Mouse (Mus musculus): ENCODE measurements around the gene Erc2. TPM values are rescaled to one million over a fixed set of nuclear protein-coding genes. Genes with fewer than 3 reads are reported as not detected.

The Erc2 gene
- polyA plus RNA-seq, 1 experiment from 2014 or later = 110 TPM

- H3K27me3 ChIP-seq (replicated peaks) = no peaks in the 10 kb centered on the region
- peaks cover 15% of the 10 kb centered on the region for H3K4me1 ChIP-seq
- H3K4me3 ChIP-seq = no peak overlapping the region
- H3K9ac ChIP-seq = no peak overlapping the region
- H3K4me2 ChIP-seq = no peak overlapping the region
- WGBS = 74% methylated on average over 3 of the region's 3 CpGs
- no peaks in the 10 kb centered on the region for H3K36me3 ChIP-seq (replicated peaks)
- H3K27ac ChIP-seq = no peak overlapping the region
- H3K9me3 ChIP-seq = no peaks in the 10 kb centered on the region
- no peak for ATAC-seq (replicated peaks)
Measured at GRCm38 (mm10) chr14:28061649-28062375, 439.6 kb downstream of the Erc2 start.

GRCm38 (mm10) chr14:28068021-28068420 lies 445.8 kb downstream of the Erc2 start:
- Histone ChIP-seq H3K4me2 (no peak overlapping the region), H3K27me3 (replicated peaks) (no peaks in the 10 kb centered on the region), H3K36me3 (replicated peaks) (no peaks in the 10 kb centered on the region), H3K4me1 (peaks cover 4% of the 10 kb centered on the region; the same call in 1 of the 2 replicates), H3K27ac (no peak overlapping the region), H3K9me3 (no peaks in the 10 kb centered on the region), H3K9ac (no peak overlapping the region), H3K4me3 (no peak overlapping the region)
- WGBS = 28% methylated on average over 12 of the region's 12 CpGs
- no peak for ATAC-seq (replicated peaks)

- Histone ChIP-seq H3K36me3 (replicated peaks) (no peaks in the 10 kb centered on the region), H3K27me3 (replicated peaks) (no peaks in the 10 kb centered on the region), H3K9me3 (no peaks in the 10 kb centered on the region), H3K4me1 (peaks cover 4% of the 10 kb centered on the region; the same call in 1 of the 2 replicates), H3K27ac (no peak overlapping the region), H3K9ac (no peak overlapping the region), H3K4me3 (no peak overlapping the region), H3K4me2 (no peak overlapping the region)
- WGBS = 91% methylated on average over 2 of the region's 2 CpGs
- ATAC-seq (replicated peaks) = no peak
Measured at GRCm38 (mm10) chr14:28069826-28070225, 447.6 kb downstream of the Erc2 start.

GRCm38 (mm10) chr14:28072561-28072960 lies 450.3 kb downstream of the Erc2 start:
- Histone ChIP-seq H3K27me3 (replicated peaks) (no peaks in the 10 kb centered on the region), H3K36me3 (replicated peaks) (no peaks in the 10 kb centered on the region), H3K9ac (no peak overlapping the region), H3K4me2 (no peak overlapping the region), H3K4me3 (no peak overlapping the region), H3K27ac (no peak overlapping the region), H3K4me1 (peaks cover 4% of the 10 kb centered on the region; the same call in 1 of the 2 replicates), H3K9me3 (no peaks in the 10 kb centered on the region)
- 88% methylated on average over 3 of the region's 3 CpGs for WGBS
- ATAC-seq (replicated peaks) = no peak

- Histone ChIP-seq H3K27me3 (replicated peaks) (no peaks in the 10 kb centered on the region), H3K9me3 (no peaks in the 10 kb centered on the region)
- WGBS = 62% methylated on average over 8 of the region's 8 CpGs
Measured at GRCm38 (mm10) chr14:28089636-28090443, 467.6 kb downstream of the Erc2 start.

GRCm38 (mm10) chr14:28091367-28091766 lies 469.1 kb downstream of the Erc2 start:
- Histone ChIP-seq H3K27ac (no peak overlapping the region), H3K4me3 (no peak overlapping the region), H3K9ac (no peak overlapping the region), H3K4me2 (no peak overlapping the region), H3K9me3 (no peaks in the 10 kb centered on the region), H3K27me3 (replicated peaks) (no peaks in the 10 kb centered on the region), H3K36me3 (replicated peaks) (no peaks in the 10 kb centered on the region), H3K4me1 (no peaks in the 10 kb centered on the region)
- ATAC-seq (replicated peaks) = no peak
- 81% methylated on average over 1 of the region's 1 CpGs for WGBS

More at GRCm38 (mm10) chr14:28089636-28090443, 467.6 kb downstream of the Erc2 start:
- Histone ChIP-seq H3K27ac (no peak overlapping the region), H3K36me3 (replicated peaks) (no peaks in the 10 kb centered on the region), H3K4me2 (no peak overlapping the region), H3K4me3 (no peak overlapping the region), H3K4me1 (no peaks in the 10 kb centered on the region), H3K9ac (no peak overlapping the region)
- no peak for ATAC-seq (replicated peaks)

GRCm38 (mm10) chr14:28093214-28093613 lies 471.0 kb downstream of the Erc2 start:
- no peak overlapping the region for H3K9ac ChIP-seq
- H3K27ac ChIP-seq = no peak overlapping the region
- H3K36me3 ChIP-seq (replicated peaks) = no peaks in the 10 kb centered on the region
- no peak overlapping the region for H3K4me3 ChIP-seq
- H3K4me2 ChIP-seq = no peak overlapping the region
- H3K27me3 ChIP-seq (replicated peaks) = no peaks in the 10 kb centered on the region
- ATAC-seq (replicated peaks) = no peak
- no peaks in the 10 kb centered on the region for H3K9me3 ChIP-seq
- WGBS = 67% methylated on average over 4 of the region's 4 CpGs
- no peaks in the 10 kb centered on the region for H3K4me1 ChIP-seq

- ATAC-seq (replicated peaks) = no peak
- no peak overlapping the region for H3K27ac ChIP-seq
- H3K9me3 ChIP-seq = no peaks in the 10 kb centered on the region
- no peak overlapping the region for H3K4me3 ChIP-seq
- no peaks in the 10 kb centered on the region for H3K27me3 ChIP-seq (replicated peaks)
- no peak overlapping the region for H3K9ac ChIP-seq
- no peak overlapping the region for H3K4me2 ChIP-seq
- WGBS = 86% methylated on average over 1 of the region's 1 CpGs
- no peaks in the 10 kb centered on the region for H3K36me3 ChIP-seq (replicated peaks)
- no peaks in the 10 kb centered on the region for H3K4me1 ChIP-seq
Measured at GRCm38 (mm10) chr14:28093913-28094312, 471.7 kb downstream of the Erc2 start.

GRCm38 (mm10) chr14:28099084-28099483 lies 476.9 kb downstream of the Erc2 start:
- Histone ChIP-seq H3K27ac (no peak overlapping the region), H3K4me1 (no peaks in the 10 kb centered on the region), H3K4me2 (no peak overlapping the region), H3K4me3 (no peak overlapping the region), H3K9ac (no peak overlapping the region), H3K27me3 (replicated peaks) (no peaks in the 10 kb centered on the region), H3K36me3 (replicated peaks) (no peaks in the 10 kb centered on the region), H3K9me3 (no peaks in the 10 kb centered on the region)
- 91% methylated on average over 5 of the region's 5 CpGs for WGBS
- ATAC-seq (replicated peaks) = no peak

- WGBS = 92% methylated on average over 2 of the region's 2 CpGs
- no peaks in the 10 kb centered on the region for H3K4me1 ChIP-seq
- H3K36me3 ChIP-seq (replicated peaks) = no peaks in the 10 kb centered on the region
- no peaks in the 10 kb centered on the region for H3K27me3 ChIP-seq (replicated peaks)
- no peaks in the 10 kb centered on the region for H3K9me3 ChIP-seq
- H3K4me2 ChIP-seq = no peak overlapping the region
- no peak overlapping the region for H3K4me3 ChIP-seq
- no peak overlapping the region for H3K9ac ChIP-seq
- no peak overlapping the region for H3K27ac ChIP-seq
- no peak for ATAC-seq (replicated peaks)
Measured at GRCm38 (mm10) chr14:28113121-28113520, 490.9 kb downstream of the Erc2 start.

- Histone ChIP-seq H3K9ac (no peak overlapping the region), H3K27me3 (replicated peaks) (no peaks in the 10 kb centered on the region), H3K27ac (no peak overlapping the region), H3K4me1 (no peaks in the 10 kb centered on the region), H3K4me3 (no peak overlapping the region), H3K9me3 (no peaks in the 10 kb centered on the region), H3K4me2 (no peak overlapping the region), H3K36me3 (replicated peaks) (0 out of 2 replicates have a peak, but pooled peaks cover 2% of the 10 kb centered on the region)
- WGBS = 78% methylated on average over 5 of the region's 5 CpGs
- ATAC-seq (replicated peaks) = no peak
Measured at GRCm38 (mm10) chr14:28120851-28121250, 498.6 kb downstream of the Erc2 start.

- WGBS = 88% methylated on average over 8 of the region's 8 CpGs
Measured at GRCm38 (mm10) chr14:28126842-28127241, 504.6 kb downstream of the Erc2 start.

More at GRCm38 (mm10) chr14:28126842-28127241, 504.6 kb downstream of the Erc2 start:
- H3K27ac ChIP-seq = no peak overlapping the region
- H3K9ac ChIP-seq = no peak overlapping the region
- H3K27me3 ChIP-seq (replicated peaks) = no peaks in the 10 kb centered on the region
- 0 out of 2 replicates have a peak, but pooled peaks cover 2% of the 10 kb centered on the region for H3K36me3 ChIP-seq (replicated peaks)
- no peak for ATAC-seq (replicated peaks)
- no peak overlapping the region for H3K4me2 ChIP-seq
- no peak overlapping the region for H3K4me3 ChIP-seq
- no peaks in the 10 kb centered on the region for H3K4me1 ChIP-seq
- H3K9me3 ChIP-seq = no peaks in the 10 kb centered on the region

Measured in midbrain, embryonic 15.5 days (tissue).